Mouse (Mus musculus) gastrocnemius, postnatal 14 days (tissue): ENCODE measurements around the gene Ptma. TPM values are rescaled to one million over a fixed set of nuclear protein-coding genes. Genes with fewer than 3 reads are reported as not detected.

Experiments
- total RNA-seq, 2 experiments: library from RNA; stranded (reverse); gene quantifications; 2 replicates each; pipeline ENCODE4 v1.2.3; 2021

Gene Ptma
- total RNA-seq, 2 experiments from 2014 or later, result 184 to 248 TPM

Other genes with a start within 250 kb of the Ptma start
- gene B3gnt7, start 223.9 kb upstream of the Ptma start, total RNA-seq, result under 1 TPM in 1 of 2 experiments, not detected in 1; 0.12 TPM
- 100 to 1,000 TPM; 107 to 120 TPM for gene Ncl, start 167.3 kb upstream of the Ptma start, total RNA-seq
- gene Nmur1, start 100.5 kb upstream of the Ptma start, total RNA-seq, result not detected
- not detected for gene Tex44, start 100.4 kb upstream of the Ptma start, total RNA-seq
- 10 to 100 TPM; 25.0 to 30.2 TPM for gene Pde6d, start 55.9 kb downstream of the Ptma start, total RNA-seq
- 1 to 10 TPM; 8.2 to 9.6 TPM for gene Cops7b, start 56.2 kb downstream of the Ptma start, total RNA-seq
- gene Nppc, start 143.8 kb downstream of the Ptma start, total RNA-seq, result 1 to 10 TPM in 1 of 2 experiments, under 1 TPM in 1; 0.51 to 2.3 TPM
- 10 to 100 TPM; 11.1 to 12.0 TPM for gene Dis3l2, start 177.1 kb downstream of the Ptma start, total RNA-seq